Mouse (Mus musculus): ENCODE data around the gene Llgl1. TPM values are rescaled to one million over a fixed set of nuclear protein-coding genes. Genes with fewer than 3 reads are reported as not detected.

Gene Llgl1
- polyA plus RNA-seq, 1 experiment from 2014 or later = 49.7 TPM

GRCm38 (mm10) chr11:60704023-60704880, 4.7 kb downstream of the Llgl1 start:
- DNase-seq (ENCODE audit: low spot score) (no peak), ATAC-seq (ENCODE audit: low read depth) (no peak)
- H3K9me3 ChIP-seq (ENCODE audit: control insufficient read depth, low read length) = no peaks in the 10 kb centered on the region
- no peak overlapping the region for H3K27ac ChIP-seq (replicated peaks; ENCODE audit: low read depth, low read length)
- H3K36me3 ChIP-seq (ENCODE audit: control insufficient read depth, insufficient read depth, low read length) = peaks cover 56% of the 10 kb centered on the region
- no peak overlapping the region for H3K9ac ChIP-seq (ENCODE audit: low read depth, low read length)
- H3K4me3 ChIP-seq (ENCODE audit: low read depth, low read length) = no peak overlapping the region
- peaks cover 16% of the 10 kb centered on the region for H3K4me1 ChIP-seq (ENCODE audit: control insufficient read depth, insufficient read depth, low read length)
- no peaks in the 10 kb centered on the region for H3K27me3 ChIP-seq (replicated peaks; ENCODE audit: control insufficient read depth, insufficient read depth, low read length)
- WGBS = 92% methylated on average over 19 of the region's 19 CpGs
- no peak overlapping the region for H3K4me2 ChIP-seq (ENCODE audit: low read depth, low read length)

- H3K36me3 ChIP-seq (ENCODE audit: control insufficient read depth, insufficient read depth, low read length) = peaks cover 66% of the 10 kb centered on the region
- WGBS = 98% methylated on average over 3 of the region's 3 CpGs
Observed at GRCm38 (mm10) chr11:60705255-60705654, 5.7 kb downstream of the Llgl1 start.

GRCm38 (mm10) chr11:60706076-60706475, 6.6 kb downstream of the Llgl1 start:
- 87% methylated on average over 7 of the region's 7 CpGs for WGBS
- no peak for ATAC-seq (ENCODE audit: low read depth)
- Histone ChIP-seq H3K4me1 (ENCODE audit: control insufficient read depth, insufficient read depth, low read length) (peaks cover 12% of the 10 kb centered on the region), H3K27me3 (replicated peaks; ENCODE audit: control insufficient read depth, insufficient read depth, low read length) (no peaks in the 10 kb centered on the region), H3K4me3 (ENCODE audit: low read depth, low read length) (no peak overlapping the region), H3K4me2 (ENCODE audit: low read depth, low read length) (no peak overlapping the region), H3K27ac (replicated peaks; ENCODE audit: low read depth, low read length) (no peak overlapping the region), H3K36me3 (ENCODE audit: control insufficient read depth, insufficient read depth, low read length) (peaks cover 74% of the 10 kb centered on the region), H3K9ac (ENCODE audit: low read depth, low read length) (no peak overlapping the region), H3K9me3 (ENCODE audit: control insufficient read depth, low read length) (no peaks in the 10 kb centered on the region)
- DNase-seq (ENCODE audit: low spot score) = no peak

More at GRCm38 (mm10) chr11:60705255-60705654, 5.7 kb downstream of the Llgl1 start:
- DNase-seq (ENCODE audit: low spot score) = no peak
- no peak for ATAC-seq (ENCODE audit: low read depth)
- H3K4me2 ChIP-seq (ENCODE audit: low read depth, low read length) = no peak overlapping the region
- H3K9ac ChIP-seq (ENCODE audit: low read depth, low read length) = no peak overlapping the region
- H3K4me3 ChIP-seq (ENCODE audit: low read depth, low read length) = no peak overlapping the region
- H3K9me3 ChIP-seq (ENCODE audit: control insufficient read depth, low read length) = no peaks in the 10 kb centered on the region
- H3K27me3 ChIP-seq (replicated peaks; ENCODE audit: control insufficient read depth, insufficient read depth, low read length) = no peaks in the 10 kb centered on the region
- H3K27ac ChIP-seq (replicated peaks; ENCODE audit: low read depth, low read length) = no peak overlapping the region
- H3K4me1 ChIP-seq (ENCODE audit: control insufficient read depth, insufficient read depth, low read length) = peaks cover 16% of the 10 kb centered on the region

GRCm38 (mm10) chr11:60706696-60707480, 7.4 kb downstream of the Llgl1 start:
- no peak overlapping the region for H3K4me2 ChIP-seq (ENCODE audit: low read depth, low read length)
- no peaks in the 10 kb centered on the region for H3K9me3 ChIP-seq (ENCODE audit: control insufficient read depth, low read length)
- no peak overlapping the region for H3K4me3 ChIP-seq (ENCODE audit: low read depth, low read length)
- peaks cover 5% of the 10 kb centered on the region for H3K4me1 ChIP-seq (ENCODE audit: control insufficient read depth, insufficient read depth, low read length)
- no peak overlapping the region for H3K9ac ChIP-seq (ENCODE audit: low read depth, low read length)
- DNase-seq (ENCODE audit: low spot score) = no peak
- WGBS = 88% methylated on average over 13 of the region's 14 CpGs
- no peak for ATAC-seq (ENCODE audit: low read depth)
- no peaks in the 10 kb centered on the region for H3K27me3 ChIP-seq (replicated peaks; ENCODE audit: control insufficient read depth, insufficient read depth, low read length)
- peaks cover 82% of the 10 kb centered on the region for H3K36me3 ChIP-seq (ENCODE audit: control insufficient read depth, insufficient read depth, low read length)
- no peak overlapping the region for H3K27ac ChIP-seq (replicated peaks; ENCODE audit: low read depth, low read length)

- H3K27ac ChIP-seq (replicated peaks; ENCODE audit: low read depth, low read length) = no peak overlapping the region
- H3K36me3 ChIP-seq (ENCODE audit: control insufficient read depth, insufficient read depth, low read length) = peaks cover 86% of the 10 kb centered on the region
- 66% methylated on average over 3 of the region's 3 CpGs for whole genome bisulfite sequencing
- no peak overlapping the region for H3K9ac ChIP-seq (ENCODE audit: low read depth, low read length)
- no peak overlapping the region for H3K4me3 ChIP-seq (ENCODE audit: low read depth, low read length)
- H3K4me1 ChIP-seq (ENCODE audit: control insufficient read depth, insufficient read depth, low read length) = peaks cover 2% of the 10 kb centered on the region
- H3K27me3 ChIP-seq (replicated peaks; ENCODE audit: control insufficient read depth, insufficient read depth, low read length) = no peaks in the 10 kb centered on the region
- no peak overlapping the region for H3K4me2 ChIP-seq (ENCODE audit: low read depth, low read length)
- no peak for ATAC-seq (ENCODE audit: low read depth)
- DNase-seq (ENCODE audit: low spot score) = peak; percentile 32
- H3K9me3 ChIP-seq (ENCODE audit: control insufficient read depth, low read length) = no peaks in the 10 kb centered on the region
Observed at GRCm38 (mm10) chr11:60707672-60708071, 8.1 kb downstream of the Llgl1 start.

GRCm38 (mm10) chr11:60708631-60709030, 9.1 kb downstream of the Llgl1 start:
- ATAC-seq (ENCODE audit: low read depth) (no peak), DNase-seq (ENCODE audit: low spot score) (no peak)
- Histone ChIP-seq H3K36me3 (ENCODE audit: control insufficient read depth, insufficient read depth, low read length) (peaks cover 90% of the 10 kb centered on the region), H3K4me1 (ENCODE audit: control insufficient read depth, insufficient read depth, low read length) (no peaks in the 10 kb centered on the region), H3K27me3 (replicated peaks; ENCODE audit: control insufficient read depth, insufficient read depth, low read length) (no peaks in the 10 kb centered on the region), H3K27ac (replicated peaks; ENCODE audit: low read depth, low read length) (no peak overlapping the region), H3K9me3 (ENCODE audit: control insufficient read depth, low read length) (no peaks in the 10 kb centered on the region), H3K9ac (ENCODE audit: low read depth, low read length) (no peak overlapping the region), H3K4me3 (ENCODE audit: low read depth, low read length) (no peak overlapping the region), H3K4me2 (ENCODE audit: low read depth, low read length) (no peak overlapping the region)
- 86% methylated on average over 9 of the region's 10 CpGs for WGBS

- H3K4me3 ChIP-seq (ENCODE audit: low read depth, low read length) = no peak overlapping the region
- H3K4me2 ChIP-seq (ENCODE audit: low read depth, low read length) = no peak overlapping the region
- H3K4me1 ChIP-seq (ENCODE audit: control insufficient read depth, insufficient read depth, low read length) = no peaks in the 10 kb centered on the region
- 94% methylated on average over 41 of the region's 45 CpGs for WGBS
- no peaks in the 10 kb centered on the region for H3K9me3 ChIP-seq (ENCODE audit: control insufficient read depth, low read length)
- no peak for ATAC-seq (ENCODE audit: low read depth)
- H3K36me3 ChIP-seq (ENCODE audit: control insufficient read depth, insufficient read depth, low read length) = peaks cover 99% of the 10 kb centered on the region
- no peaks in the 10 kb centered on the region for H3K27me3 ChIP-seq (replicated peaks; ENCODE audit: control insufficient read depth, insufficient read depth, low read length)
- no peak overlapping the region for H3K27ac ChIP-seq (replicated peaks; ENCODE audit: low read depth, low read length)
- DNase-seq (ENCODE audit: low spot score) = no peak
- no peak overlapping the region for H3K9ac ChIP-seq (ENCODE audit: low read depth, low read length)
Observed at GRCm38 (mm10) chr11:60709481-60710465, 10.2 kb downstream of the Llgl1 start.

GRCm38 (mm10) chr11:60711218-60711617, 11.7 kb downstream of the Llgl1 start:
- DNase-seq (ENCODE audit: low spot score) (no peak), ATAC-seq (ENCODE audit: low read depth) (no peak)
- peaks cover 99% of the 10 kb centered on the region for H3K36me3 ChIP-seq (ENCODE audit: control insufficient read depth, insufficient read depth, low read length)
- H3K4me1 ChIP-seq (ENCODE audit: control insufficient read depth, insufficient read depth, low read length) = no peaks in the 10 kb centered on the region
- H3K4me2 ChIP-seq (ENCODE audit: low read depth, low read length) = no peak overlapping the region
- no peak overlapping the region for H3K27ac ChIP-seq (replicated peaks; ENCODE audit: low read depth, low read length)
- no peaks in the 10 kb centered on the region for H3K9me3 ChIP-seq (ENCODE audit: control insufficient read depth, low read length)
- no peak overlapping the region for H3K9ac ChIP-seq (ENCODE audit: low read depth, low read length)
- WGBS = over 99% methylated on average over 16 of the region's 17 CpGs
- no peaks in the 10 kb centered on the region for H3K27me3 ChIP-seq (replicated peaks; ENCODE audit: control insufficient read depth, insufficient read depth, low read length)
- no peak overlapping the region for H3K4me3 ChIP-seq (ENCODE audit: low read depth, low read length)

Data from embryonic facial prominence, embryonic 14.5 days (tissue).